Mouse (Mus musculus): ENCODE measurements around the gene Gjd2. TPM values are rescaled to one million over a fixed set of nuclear protein-coding genes. Genes with fewer than 3 reads are reported as not detected.

Gjd2 gene
- polyA plus RNA-seq, 1 experiment from 2014 or later = 0.07 TPM

- Histone ChIP-seq H3K4me2 (ENCODE audit: low read depth, low read length) (no peak overlapping the region), H3K9ac (ENCODE audit: low read length) (no peak overlapping the region), H3K27ac (ENCODE audit: low read length) (no peak overlapping the region), H3K36me3 (ENCODE audit: control insufficient read depth, insufficient read depth) (no peaks in the 10 kb centered on the region), H3K27me3 (ENCODE audit: control insufficient read depth, insufficient read depth, low read length) (peaks cover 15% of the 10 kb centered on the region), H3K4me3 (ENCODE audit: low read length) (no peak overlapping the region), H3K4me1 (ENCODE audit: control insufficient read depth, insufficient read depth, low read length) (no peaks in the 10 kb centered on the region), H3K9me3 (replicated peaks; ENCODE audit: control insufficient read depth, low read length) (no peaks in the 10 kb centered on the region)
- WGBS = 83% methylated on average over 11 of the region's 11 CpGs
- ATAC-seq (replicated peaks; ENCODE audit: extremely low read depth, insufficient read depth, low FRiP score) = no peak
Observed at GRCm38 (mm10) chr2:114019474-114020209, 6.2 kb upstream of the Gjd2 start.

DNA sequence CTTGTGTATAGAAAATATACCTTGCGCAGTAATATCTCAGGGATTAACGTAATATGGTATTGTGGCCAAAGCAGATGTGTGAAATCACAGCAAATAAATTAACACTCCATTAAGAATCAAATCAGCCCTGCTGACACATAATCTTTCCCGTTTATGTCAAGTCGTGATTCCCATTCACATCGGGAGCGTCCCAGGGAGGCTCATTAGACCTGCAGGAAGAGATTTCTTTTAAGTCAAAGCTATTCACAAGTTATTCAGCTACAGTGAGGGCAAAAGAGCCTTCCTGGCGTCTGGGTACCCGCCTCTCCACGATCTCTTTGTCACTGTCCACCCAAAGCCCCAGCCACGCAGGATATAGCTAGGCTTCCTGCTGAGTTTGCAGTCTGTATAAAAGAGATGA, 4.7 kb upstream of the Gjd2 start:
- H3K27ac ChIP-seq (ENCODE audit: low read length) = no peak overlapping the region
- peaks cover 7% of the 10 kb centered on the region; the same call in 1 of the 2 replicates for H3K4me1 ChIP-seq (ENCODE audit: control insufficient read depth, insufficient read depth, low read length)
- ATAC-seq (replicated peaks; ENCODE audit: extremely low read depth, insufficient read depth, low FRiP score) = no peak
- no peak overlapping the region for H3K9ac ChIP-seq (ENCODE audit: low read length)
- no peaks in the 10 kb centered on the region for H3K9me3 ChIP-seq (replicated peaks; ENCODE audit: control insufficient read depth, low read length)
- H3K36me3 ChIP-seq (ENCODE audit: control insufficient read depth, insufficient read depth) = no peaks in the 10 kb centered on the region
- H3K27me3 ChIP-seq (ENCODE audit: control insufficient read depth, insufficient read depth, low read length) = peaks cover 30% of the 10 kb centered on the region
- no peak overlapping the region for H3K4me3 ChIP-seq (ENCODE audit: low read length)
- 27% methylated on average over 10 of the region's 10 CpGs for WGBS
- H3K4me2 ChIP-seq (ENCODE audit: low read depth, low read length) = no peak overlapping the region

- Histone ChIP-seq H3K4me1 (ENCODE audit: control insufficient read depth, insufficient read depth, low read length) (peaks cover 8% of the 10 kb centered on the region; the same call in 1 of the 2 replicates), H3K4me2 (ENCODE audit: low read depth, low read length) (no peak overlapping the region), H3K27me3 (ENCODE audit: control insufficient read depth, insufficient read depth, low read length) (peaks cover 41% of the 10 kb centered on the region), H3K36me3 (ENCODE audit: control insufficient read depth, insufficient read depth) (no peaks in the 10 kb centered on the region), H3K4me3 (ENCODE audit: low read length) (no peak overlapping the region), H3K9ac (ENCODE audit: low read length) (no peak overlapping the region), H3K27ac (ENCODE audit: low read length) (no peak overlapping the region), H3K9me3 (replicated peaks; ENCODE audit: control insufficient read depth, low read length) (no peaks in the 10 kb centered on the region)
- no peak for ATAC-seq (replicated peaks; ENCODE audit: extremely low read depth, insufficient read depth, low FRiP score)
- 65% methylated on average over 6 of the region's 6 CpGs for WGBS
Observed at GRCm38 (mm10) chr2:114014839-114015238, 1.4 kb upstream of the Gjd2 start.

DNA sequence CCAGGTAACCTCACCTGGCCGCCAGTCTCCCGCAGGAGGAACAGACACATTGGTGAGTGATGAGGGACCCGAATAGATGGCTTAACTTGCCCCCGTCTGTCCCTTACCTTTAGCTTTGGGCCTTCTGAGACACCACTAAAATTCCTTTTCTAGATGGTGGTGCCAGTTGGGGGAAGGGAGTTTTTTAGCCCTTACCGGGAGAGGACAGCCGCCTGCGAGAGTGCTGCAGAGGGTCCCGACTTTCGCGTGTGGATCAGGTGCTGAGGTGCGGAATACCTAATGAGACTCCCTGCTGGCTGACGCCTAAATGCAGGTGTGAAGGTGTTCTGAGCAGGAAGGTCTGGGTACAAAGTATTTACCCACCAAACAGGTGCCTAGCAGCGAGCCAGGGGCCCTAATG, 427 bp upstream of the Gjd2 start:
- peak overlapping the region; percentile 57 for H3K4me3 ChIP-seq (ENCODE audit: low read length)
- peak overlapping the region; percentile 88 for H3K4me2 ChIP-seq (ENCODE audit: low read depth, low read length)
- no peaks in the 10 kb centered on the region for H3K36me3 ChIP-seq (ENCODE audit: control insufficient read depth, insufficient read depth)
- no peak overlapping the region for H3K9ac ChIP-seq (ENCODE audit: low read length)
- H3K27me3 ChIP-seq (ENCODE audit: control insufficient read depth, insufficient read depth, low read length) = peaks cover 41% of the 10 kb centered on the region
- WGBS = 2% methylated on average over 13 of the region's 13 CpGs
- H3K27ac ChIP-seq (ENCODE audit: low read length) = no peak overlapping the region
- no peak for ATAC-seq (replicated peaks; ENCODE audit: extremely low read depth, insufficient read depth, low FRiP score)
- H3K4me1 ChIP-seq (ENCODE audit: control insufficient read depth, insufficient read depth, low read length) = peaks cover 8% of the 10 kb centered on the region; the same call in 1 of the 2 replicates
- H3K9me3 ChIP-seq (replicated peaks; ENCODE audit: control insufficient read depth, low read length) = no peaks in the 10 kb centered on the region

- no peak overlapping the region for H3K9ac ChIP-seq (ENCODE audit: low read length)
- H3K4me2 ChIP-seq (ENCODE audit: low read depth, low read length) = peak overlapping the region; percentile 88
- WGBS = 4% methylated on average over 19 of the region's 19 CpGs
- ATAC-seq (replicated peaks; ENCODE audit: extremely low read depth, insufficient read depth, low FRiP score) = no peak
- H3K36me3 ChIP-seq (ENCODE audit: control insufficient read depth, insufficient read depth) = no peaks in the 10 kb centered on the region
- H3K9me3 ChIP-seq (replicated peaks; ENCODE audit: control insufficient read depth, low read length) = no peaks in the 10 kb centered on the region
- peaks cover 41% of the 10 kb centered on the region for H3K27me3 ChIP-seq (ENCODE audit: control insufficient read depth, insufficient read depth, low read length)
- no peak overlapping the region for H3K27ac ChIP-seq (ENCODE audit: low read length)
- H3K4me3 ChIP-seq (ENCODE audit: low read length) = peak overlapping the region; percentile 57
- peaks cover 8% of the 10 kb centered on the region; the same call in 1 of the 2 replicates for H3K4me1 ChIP-seq (ENCODE audit: control insufficient read depth, insufficient read depth, low read length)
Observed at GRCm38 (mm10) chr2:114012749-114013211, 639 bp downstream of the Gjd2 start.

DNA sequence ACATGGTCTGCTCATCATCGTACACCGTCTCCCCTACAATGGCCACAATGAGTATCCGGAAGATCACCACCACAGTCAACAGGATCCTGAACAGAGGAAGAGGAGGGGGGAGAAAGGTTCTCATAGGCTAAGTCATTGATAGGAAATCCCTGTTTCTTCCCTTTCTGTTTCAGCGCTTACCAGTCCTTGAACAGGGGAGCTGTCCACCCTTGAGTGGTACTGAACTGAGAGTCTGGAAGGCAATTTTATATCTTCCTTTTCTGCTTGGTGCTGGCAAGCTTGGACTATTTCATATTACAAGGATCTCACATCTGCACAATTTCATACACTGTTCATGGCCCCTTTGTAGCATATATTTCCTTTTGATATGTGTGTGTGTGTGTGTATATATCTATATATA, 1.6 kb downstream of the Gjd2 start:
- 41% methylated on average over 4 of the region's 4 CpGs for WGBS

GRCm38 (mm10) chr2:114008321-114008720, 5.1 kb downstream of the Gjd2 start:
- 76% methylated on average over 2 of the region's 2 CpGs for WGBS

More for the DNA sequence above, 1.6 kb downstream of the Gjd2 start:
- Histone ChIP-seq H3K4me3 (ENCODE audit: low read length) (no peak overlapping the region), H3K4me2 (ENCODE audit: low read depth, low read length) (no peak overlapping the region), H3K4me1 (ENCODE audit: control insufficient read depth, insufficient read depth, low read length) (peaks cover 8% of the 10 kb centered on the region; the same call in 1 of the 2 replicates), H3K9me3 (replicated peaks; ENCODE audit: control insufficient read depth, low read length) (no peaks in the 10 kb centered on the region), H3K36me3 (ENCODE audit: control insufficient read depth, insufficient read depth) (no peaks in the 10 kb centered on the region), H3K9ac (ENCODE audit: low read length) (no peak overlapping the region), H3K27me3 (ENCODE audit: control insufficient read depth, insufficient read depth, low read length) (peaks cover 35% of the 10 kb centered on the region), H3K27ac (ENCODE audit: low read length) (no peak overlapping the region)
- ATAC-seq (replicated peaks; ENCODE audit: extremely low read depth, insufficient read depth, low FRiP score) = no peak

DNA sequence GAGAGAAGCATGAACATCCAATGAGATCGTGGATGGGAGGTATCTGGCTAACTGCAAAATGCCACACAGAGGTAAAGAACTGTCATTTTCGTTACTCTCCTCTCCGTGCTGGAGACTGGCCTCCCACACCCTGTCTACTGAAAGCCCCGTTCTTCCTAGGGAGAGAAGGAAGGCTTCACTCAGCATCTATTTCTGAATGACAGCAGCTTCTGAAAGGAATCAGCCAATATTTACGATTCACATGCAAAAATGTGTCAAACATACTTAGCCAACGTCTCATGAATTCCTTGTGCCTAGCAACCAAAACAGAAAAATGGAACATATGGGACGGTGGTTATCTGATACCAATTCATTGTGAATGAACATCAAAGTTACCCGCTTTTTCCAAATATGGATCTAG, 15.9 kb downstream of the Gjd2 start:
- H3K4me3 ChIP-seq (ENCODE audit: low read length) = no peak overlapping the region
- no peak for ATAC-seq (replicated peaks; ENCODE audit: extremely low read depth, insufficient read depth, low FRiP score)
- WGBS = 51% methylated on average over 8 of the region's 8 CpGs
- no peak overlapping the region for H3K4me2 ChIP-seq (ENCODE audit: low read depth, low read length)
- no peak overlapping the region for H3K27ac ChIP-seq (ENCODE audit: low read length)
- no peaks in the 10 kb centered on the region for H3K4me1 ChIP-seq (ENCODE audit: control insufficient read depth, insufficient read depth, low read length)
- no peak overlapping the region for H3K9ac ChIP-seq (ENCODE audit: low read length)
- no peaks in the 10 kb centered on the region for H3K36me3 ChIP-seq (ENCODE audit: control insufficient read depth, insufficient read depth)
- H3K9me3 ChIP-seq (replicated peaks; ENCODE audit: control insufficient read depth, low read length) = no peaks in the 10 kb centered on the region
- H3K27me3 ChIP-seq (ENCODE audit: control insufficient read depth, insufficient read depth, low read length) = no peaks in the 10 kb centered on the region

More at GRCm38 (mm10) chr2:114008321-114008720, 5.1 kb downstream of the Gjd2 start:
- H3K4me2 ChIP-seq (ENCODE audit: low read depth, low read length) = no peak overlapping the region
- no peak for ATAC-seq (replicated peaks; ENCODE audit: extremely low read depth, insufficient read depth, low FRiP score)
- no peaks in the 10 kb centered on the region for H3K9me3 ChIP-seq (replicated peaks; ENCODE audit: control insufficient read depth, low read length)
- H3K36me3 ChIP-seq (ENCODE audit: control insufficient read depth, insufficient read depth) = no peaks in the 10 kb centered on the region
- H3K27ac ChIP-seq (ENCODE audit: low read length) = no peak overlapping the region
- H3K27me3 ChIP-seq (ENCODE audit: control insufficient read depth, insufficient read depth, low read length) = peaks cover 13% of the 10 kb centered on the region
- H3K9ac ChIP-seq (ENCODE audit: low read length) = no peak overlapping the region
- no peak overlapping the region for H3K4me3 ChIP-seq (ENCODE audit: low read length)
- peaks cover 3% of the 10 kb centered on the region; the same call in 1 of the 2 replicates for H3K4me1 ChIP-seq (ENCODE audit: control insufficient read depth, insufficient read depth, low read length)

DNA sequence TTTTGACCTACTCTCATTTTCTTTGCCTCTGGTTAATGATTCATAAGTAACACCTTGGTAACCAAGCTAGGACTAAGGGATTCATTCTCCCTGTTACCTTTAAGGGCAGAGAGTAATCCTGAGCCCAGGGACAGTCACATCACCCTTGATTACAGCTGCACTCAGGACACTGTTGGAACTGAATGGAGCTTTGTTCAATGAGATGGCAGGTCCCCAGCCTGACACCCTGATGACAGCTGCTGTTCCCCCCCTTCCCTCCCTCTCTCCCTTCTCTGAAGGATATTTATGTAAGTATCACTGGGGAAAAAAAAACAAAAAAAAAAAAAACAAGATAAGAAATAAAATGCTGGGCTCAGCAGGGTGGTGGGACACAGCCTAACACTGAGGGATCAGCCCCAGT, 16.5 kb downstream of the Gjd2 start:
- no peak overlapping the region for H3K4me3 ChIP-seq (ENCODE audit: low read length)
- no peaks in the 10 kb centered on the region for H3K27me3 ChIP-seq (ENCODE audit: control insufficient read depth, insufficient read depth, low read length)
- H3K4me1 ChIP-seq (ENCODE audit: control insufficient read depth, insufficient read depth, low read length) = no peaks in the 10 kb centered on the region
- ATAC-seq (replicated peaks; ENCODE audit: extremely low read depth, insufficient read depth, low FRiP score) = no peak
- H3K9ac ChIP-seq (ENCODE audit: low read length) = no peak overlapping the region
- no peaks in the 10 kb centered on the region for H3K9me3 ChIP-seq (replicated peaks; ENCODE audit: control insufficient read depth, low read length)
- no peaks in the 10 kb centered on the region for H3K36me3 ChIP-seq (ENCODE audit: control insufficient read depth, insufficient read depth)
- H3K27ac ChIP-seq (ENCODE audit: low read length) = no peak overlapping the region
- H3K4me2 ChIP-seq (ENCODE audit: low read depth, low read length) = no peak overlapping the region
